Mouse (Mus musculus): ENCODE measurements around the gene Nkx1-1.
A peak's percentile ranks its signal among the peaks of the same experiment; 100 is the strongest.

The Nkx1-1 gene

DNA sequence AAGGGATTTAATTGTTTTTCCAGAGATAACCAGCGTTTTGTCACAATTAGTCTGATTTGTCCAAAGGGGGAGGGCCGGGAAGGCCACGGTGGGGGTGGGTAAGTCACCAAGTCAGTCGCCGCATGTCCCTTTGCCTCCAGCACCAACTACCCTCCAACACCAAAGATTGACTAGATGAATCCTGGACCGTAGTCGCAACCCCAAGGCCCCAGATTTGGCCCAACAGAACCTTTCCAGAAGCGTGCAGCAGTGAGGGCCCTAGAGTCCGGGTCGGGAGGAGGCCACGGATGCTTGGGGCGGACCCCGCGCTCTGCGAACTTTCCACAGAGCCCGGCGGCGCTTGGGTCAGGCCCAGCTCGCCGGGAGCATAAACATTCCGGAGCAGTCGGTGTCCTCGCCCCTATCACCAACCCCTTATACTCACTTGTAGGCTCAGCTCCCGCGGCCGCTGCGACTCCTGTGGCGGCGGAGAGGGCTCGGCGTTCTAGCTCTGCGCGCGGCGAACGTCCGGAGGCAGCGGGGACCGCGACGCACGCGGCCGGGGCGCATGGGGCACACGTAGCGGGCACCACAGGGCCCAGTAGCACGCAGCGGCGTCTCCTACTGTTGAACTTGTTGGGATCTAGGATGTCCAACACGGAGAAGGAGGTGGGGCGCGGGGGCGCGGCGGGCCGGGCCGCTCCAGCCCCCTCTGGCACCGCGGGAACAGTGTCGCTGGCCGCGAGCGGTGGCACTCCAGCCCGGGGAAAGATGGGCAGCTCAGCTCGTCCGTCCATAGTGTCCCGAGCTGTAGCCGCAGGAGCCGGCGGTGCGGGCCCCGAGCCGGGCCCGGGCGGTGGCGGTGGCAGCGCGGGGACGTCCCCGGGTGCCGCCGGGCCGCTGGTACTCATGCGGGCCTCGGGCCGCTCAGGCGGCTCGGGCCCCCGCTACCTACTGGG, at the start of gene Nkx1-1:
Gene Nkx1-1 (minus strand): TSS at position 776 of the 938 bp plus-strand sequence.
- DNase-seq (ENCODE audit: extremely low read depth, insufficient read length, low spot score): no peak

DNA sequence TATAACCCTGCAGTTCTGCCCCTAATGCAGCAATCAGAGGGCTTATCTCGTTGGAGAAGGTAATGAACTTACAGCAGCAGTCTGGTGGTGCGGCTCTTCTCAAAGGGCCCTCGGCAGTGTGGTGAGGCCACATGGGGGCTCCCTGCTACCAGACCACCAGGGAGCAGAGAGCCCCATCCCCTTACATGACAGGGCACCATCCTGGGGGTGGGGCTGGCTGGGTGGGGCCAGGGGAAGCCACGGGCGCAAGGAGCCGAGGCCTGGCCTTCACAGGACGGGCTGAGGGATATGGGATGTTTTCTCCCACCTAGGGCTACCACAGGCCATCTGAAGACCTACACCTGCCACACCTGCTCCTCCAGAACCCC, 47.5 kb upstream of the Nkx1-1 start:
- no peak for DNase-seq (ENCODE audit: extremely low read depth, insufficient read length, low spot score)

DNA sequence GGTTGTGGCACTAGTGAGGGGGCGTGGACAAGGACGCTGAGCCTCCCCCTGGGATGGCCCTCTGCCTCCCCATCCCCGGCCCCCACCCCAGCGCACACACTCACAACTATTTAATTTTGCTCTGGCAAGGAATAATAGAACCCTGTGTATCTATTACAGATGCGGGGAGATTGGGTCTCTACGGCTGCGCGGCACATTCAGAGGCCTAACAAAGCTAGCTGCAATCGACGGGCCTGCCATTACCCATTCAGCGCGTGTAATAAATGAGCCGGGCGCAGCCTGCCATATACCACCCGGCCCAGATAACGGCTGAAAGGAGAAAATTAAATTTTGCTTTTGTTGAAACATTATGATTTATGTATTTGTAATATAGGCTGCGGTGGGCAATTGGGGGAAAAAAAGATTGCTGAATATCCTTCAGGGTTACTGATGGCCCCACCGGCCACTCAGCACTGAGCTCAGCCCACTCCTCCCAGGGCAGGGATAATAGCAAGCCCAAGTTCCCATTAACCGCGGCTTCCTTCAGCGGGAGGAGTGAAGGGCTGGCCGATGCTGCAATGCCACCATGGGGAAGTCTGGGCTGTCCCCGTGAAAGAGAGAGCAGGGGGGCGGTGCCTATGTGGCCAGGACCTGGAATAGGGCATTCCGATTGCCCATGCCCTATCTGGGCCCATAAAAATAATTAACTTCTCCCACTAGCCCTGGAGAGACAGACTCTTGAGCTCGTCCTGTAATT, 47.0 kb upstream of the Nkx1-1 start:
- no peak for DNase-seq (ENCODE audit: extremely low read depth, insufficient read length, low spot score)

- DNase-seq (ENCODE audit: extremely low read depth, insufficient read length, low spot score): no peak
Measured at GRCm38 (mm10) chr5:33465464-33465863, 31.7 kb upstream of the Nkx1-1 start.

DNA sequence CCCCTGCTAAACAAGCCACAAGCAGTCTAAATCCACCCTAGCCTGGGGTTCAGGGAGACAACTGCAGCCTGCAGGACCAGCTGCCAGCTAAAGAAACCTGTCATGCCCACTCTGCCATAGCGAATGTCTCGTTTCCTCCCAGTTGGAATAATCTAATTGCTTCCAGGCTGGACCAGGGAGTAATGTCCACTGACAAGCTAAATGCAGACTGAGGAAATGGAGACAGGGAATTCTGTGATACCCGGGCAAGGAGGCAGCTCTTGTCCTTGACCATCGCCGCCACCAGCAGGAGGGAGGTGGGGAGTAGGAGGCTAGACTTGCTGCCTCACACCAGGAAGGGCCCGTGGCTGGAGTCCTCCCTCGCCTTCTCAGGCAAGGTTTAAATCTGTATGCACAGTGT, 30.6 kb upstream of the Nkx1-1 start:
- no peak for DNase-seq (ENCODE audit: extremely low read depth, insufficient read length, low spot score)

DNA sequence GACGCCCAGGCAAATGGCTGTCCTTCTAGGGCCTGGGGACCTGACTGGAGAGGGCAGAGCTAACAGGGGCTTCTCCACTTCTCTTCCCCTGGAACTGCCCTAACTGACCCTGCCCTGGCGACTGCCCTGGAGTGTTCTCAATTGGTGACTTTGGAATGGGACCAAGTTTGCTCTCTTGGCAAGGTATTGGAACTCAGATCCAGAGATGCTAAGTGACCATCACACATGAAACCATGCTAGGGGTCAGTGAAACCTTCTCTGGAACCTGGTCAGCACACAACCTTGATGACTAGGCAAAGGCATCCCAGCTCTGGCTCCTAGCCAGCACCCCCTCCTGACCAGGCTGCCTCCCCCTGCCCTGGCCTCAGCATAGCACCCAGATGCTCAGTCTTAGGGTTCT, 25.3 kb upstream of the Nkx1-1 start:
- no peak for DNase-seq (ENCODE audit: extremely low read depth, insufficient read length, low spot score)

DNA sequence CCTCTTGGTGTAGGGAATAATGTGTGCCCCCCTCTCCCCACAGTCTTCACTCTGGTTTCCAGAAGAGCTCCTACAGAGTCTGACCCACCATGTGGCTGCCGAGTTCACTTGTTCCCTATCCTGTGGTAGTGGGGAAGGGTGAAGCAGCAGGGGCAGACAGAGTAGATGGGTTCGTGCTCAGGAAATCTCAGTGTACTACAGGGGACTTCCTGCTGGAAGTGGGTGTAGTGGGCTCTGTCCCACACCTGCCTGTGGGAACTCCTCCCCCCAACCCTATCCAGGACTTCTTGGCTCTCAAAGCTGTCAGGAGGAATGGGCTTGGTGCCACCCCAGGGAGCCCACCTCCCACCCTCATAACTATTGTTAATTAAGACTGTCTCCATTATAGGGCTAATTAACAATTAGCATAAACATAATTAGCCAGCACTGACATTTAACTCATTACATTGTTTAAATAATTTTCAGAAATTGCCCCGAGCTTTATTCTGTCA, 24.4 kb upstream of the Nkx1-1 start:
- no peak for DNase-seq (ENCODE audit: extremely low read depth, insufficient read length, low spot score)

- no peak for DNase-seq (ENCODE audit: extremely low read depth, insufficient read length, low spot score)
Measured at GRCm38 (mm10) chr5:33455737-33456136, 22.0 kb upstream of the Nkx1-1 start.

- DNase-seq (ENCODE audit: extremely low read depth, insufficient read length, low spot score): no peak
Measured at GRCm38 (mm10) chr5:33443794-33444193, 10.0 kb upstream of the Nkx1-1 start.

DNA sequence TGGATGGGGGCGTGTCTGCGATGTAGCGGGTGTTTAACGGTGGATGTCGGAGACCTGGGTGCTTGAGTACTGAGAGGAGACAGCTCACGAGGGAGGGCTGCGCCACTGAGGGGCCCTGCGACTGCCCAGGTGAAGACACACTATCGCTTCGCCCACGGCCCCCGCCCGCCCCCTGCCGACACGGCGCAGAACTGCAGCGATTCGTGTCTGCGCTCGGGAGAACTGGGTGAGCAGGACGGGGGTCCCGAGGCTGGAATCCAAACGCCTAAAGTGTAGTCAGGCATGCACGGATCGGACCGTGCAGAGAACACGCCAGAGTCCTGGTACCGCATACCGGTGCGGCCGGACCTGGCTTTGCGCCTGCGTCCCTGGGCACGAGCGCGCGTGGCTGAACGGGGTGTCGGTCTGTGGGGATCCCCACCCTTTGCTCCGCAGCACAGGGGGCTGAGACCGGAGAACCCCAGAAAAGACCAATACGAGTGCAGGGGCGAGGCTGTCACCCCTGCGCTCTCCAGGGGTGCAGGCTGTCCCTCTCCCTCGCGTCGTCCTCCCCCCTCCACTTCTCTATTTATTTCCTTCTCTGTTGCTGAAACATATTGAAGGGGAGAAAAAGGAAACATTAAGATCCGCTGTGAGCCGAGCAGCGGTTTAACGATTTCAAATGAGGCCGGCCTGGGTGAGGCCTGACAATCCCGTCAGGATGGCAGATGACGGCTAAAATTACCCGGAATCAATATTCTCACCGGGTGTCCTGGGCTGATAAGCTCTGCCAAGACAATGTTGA, 9.3 kb upstream of the Nkx1-1 start:
- DNase-seq (ENCODE audit: extremely low read depth, insufficient read length, low spot score): no peak

GRCm38 (mm10) chr5:33438214-33438613, 4.4 kb upstream of the Nkx1-1 start:
- DNase-seq (ENCODE audit: extremely low read depth, insufficient read length, low spot score): peak; percentile 33

DNA sequence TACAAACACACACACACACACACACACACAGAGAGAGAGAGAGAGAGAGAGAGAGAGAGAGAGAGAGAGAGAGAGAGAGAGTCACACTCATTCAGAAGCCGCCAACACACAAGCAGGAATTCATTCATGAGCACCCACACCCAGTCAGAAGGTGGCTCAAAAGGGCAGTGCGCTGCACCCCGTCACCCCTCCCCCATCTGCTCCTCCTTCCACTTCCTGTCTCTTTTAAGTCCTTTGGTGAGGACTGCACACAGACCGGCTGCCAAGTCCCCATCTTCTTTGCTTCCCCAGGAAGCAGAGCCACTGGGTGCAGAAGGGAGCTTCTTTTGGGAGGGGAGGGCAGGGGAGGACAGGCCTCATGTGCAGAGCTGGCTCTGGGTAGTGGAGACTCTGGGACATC, 2.2 kb upstream of the Nkx1-1 start:
- DNase-seq (ENCODE audit: extremely low read depth, insufficient read length, low spot score): no peak

DNA sequence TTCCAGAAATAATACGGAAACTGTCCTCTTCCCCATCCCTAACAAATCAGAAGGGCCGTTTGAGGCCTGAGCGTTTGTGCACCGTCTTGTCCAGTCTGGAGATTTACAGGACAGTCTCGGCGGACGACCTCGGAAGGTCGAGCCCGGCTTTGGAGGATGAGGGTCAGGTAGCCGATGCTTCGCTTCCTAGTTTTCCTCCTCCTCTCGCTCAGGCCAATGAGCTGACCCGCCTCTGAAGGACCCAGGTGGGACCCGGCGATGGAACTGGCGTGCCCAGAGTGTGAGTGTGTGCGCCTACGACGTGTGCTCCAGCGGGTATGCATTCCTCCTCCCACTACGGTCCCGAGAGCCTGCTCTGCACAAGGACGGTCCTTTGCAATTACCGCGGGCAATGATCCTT, 1.4 kb upstream of the Nkx1-1 start:
- no peak for DNase-seq (ENCODE audit: extremely low read depth, insufficient read length, low spot score)

GRCm38 (mm10) chr5:33434141-33434780, 485 bp upstream of the Nkx1-1 start:
- no peak for DNase-seq (ENCODE audit: extremely low read depth, insufficient read length, low spot score)

DNA sequence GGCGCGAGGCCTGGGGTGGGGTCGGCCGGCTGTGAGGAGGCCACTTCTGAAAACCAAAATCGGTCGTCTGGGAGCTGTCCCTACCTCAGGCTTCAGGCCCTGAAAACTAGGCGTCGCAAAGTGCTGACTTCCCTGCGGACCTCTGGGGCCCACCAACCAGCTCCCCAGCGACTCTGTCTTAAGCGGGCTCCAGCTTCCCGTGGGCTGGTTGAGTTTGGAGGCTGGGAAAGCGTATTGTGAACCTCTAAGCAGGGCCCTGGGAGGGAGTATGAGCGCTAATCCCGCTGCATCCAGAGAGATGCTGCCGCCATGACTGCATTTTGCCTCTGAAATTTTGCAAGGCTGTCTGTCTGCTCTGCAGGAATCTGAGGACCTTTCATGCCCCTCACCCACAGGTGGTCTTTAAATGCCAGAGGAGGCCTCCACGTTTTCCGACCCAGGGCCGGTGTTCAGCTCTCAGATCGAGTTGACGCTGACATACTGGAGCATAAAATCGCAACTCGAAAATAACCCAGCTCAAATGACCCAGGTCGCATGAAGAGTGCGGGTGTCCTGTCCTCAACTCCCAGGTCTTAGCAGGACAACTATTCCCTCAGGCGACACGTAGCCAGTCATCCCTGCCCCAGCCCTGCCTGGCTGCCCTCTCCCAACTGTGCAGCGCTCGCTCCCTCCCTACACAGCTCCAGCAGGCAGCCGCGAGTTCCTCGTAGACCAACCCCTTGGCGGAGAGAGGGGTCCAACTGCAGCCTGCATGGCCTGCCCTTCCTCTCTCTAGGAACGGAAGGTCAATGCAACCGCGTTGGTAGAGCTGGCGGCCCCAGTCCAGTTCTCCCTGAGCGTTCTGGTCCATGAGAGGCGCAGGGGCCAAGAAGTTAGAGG, 1.5 kb downstream of the Nkx1-1 start:
- DNase-seq (ENCODE audit: extremely low read depth, insufficient read length, low spot score): no peak

- DNase-seq (ENCODE audit: extremely low read depth, insufficient read length, low spot score): no peak
Measured at GRCm38 (mm10) chr5:33431173-33432005, 2.4 kb downstream of the Nkx1-1 start.

DNA sequence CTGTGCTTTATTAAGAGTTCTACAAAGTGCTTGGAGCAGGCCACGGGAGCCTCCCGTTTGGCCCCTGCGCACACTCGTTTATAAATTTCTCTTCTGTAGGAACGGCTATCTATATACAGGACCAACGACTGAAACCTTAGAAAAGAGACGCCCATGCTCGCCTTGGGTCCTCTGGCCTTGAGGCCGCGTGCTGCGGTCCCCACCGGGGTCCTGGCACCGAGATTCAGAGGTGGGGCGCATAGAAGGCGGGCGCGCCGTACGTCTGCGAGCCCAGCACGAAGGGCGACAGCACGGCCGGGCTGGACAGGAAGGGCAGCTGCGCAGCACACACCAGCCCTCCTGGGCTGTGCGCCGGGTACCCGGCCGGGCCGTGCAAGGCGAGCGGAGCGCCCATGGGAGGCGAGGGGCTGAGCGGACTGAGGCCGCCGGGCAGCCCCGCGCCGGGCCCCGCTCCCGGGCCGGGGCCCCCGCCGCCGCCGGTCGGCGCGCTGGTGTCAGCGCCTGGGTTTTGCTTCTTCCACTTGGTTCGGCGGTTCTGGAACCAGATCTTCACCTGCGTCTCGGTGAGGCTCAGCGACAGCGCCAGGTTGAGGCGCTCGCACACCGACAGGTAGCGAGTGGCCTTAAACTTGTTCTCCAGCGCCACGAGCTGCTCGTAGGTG, 3.1 kb downstream of the Nkx1-1 start:
- no peak for DNase-seq (ENCODE audit: extremely low read depth, insufficient read length, low spot score)

GRCm38 (mm10) chr5:33430106-33430505, 3.7 kb downstream of the Nkx1-1 start:
- DNase-seq (ENCODE audit: extremely low read depth, insufficient read length, low spot score): no peak
